Mouse (Mus musculus): ENCODE measurements around the gene Styxl1.

DNA sequence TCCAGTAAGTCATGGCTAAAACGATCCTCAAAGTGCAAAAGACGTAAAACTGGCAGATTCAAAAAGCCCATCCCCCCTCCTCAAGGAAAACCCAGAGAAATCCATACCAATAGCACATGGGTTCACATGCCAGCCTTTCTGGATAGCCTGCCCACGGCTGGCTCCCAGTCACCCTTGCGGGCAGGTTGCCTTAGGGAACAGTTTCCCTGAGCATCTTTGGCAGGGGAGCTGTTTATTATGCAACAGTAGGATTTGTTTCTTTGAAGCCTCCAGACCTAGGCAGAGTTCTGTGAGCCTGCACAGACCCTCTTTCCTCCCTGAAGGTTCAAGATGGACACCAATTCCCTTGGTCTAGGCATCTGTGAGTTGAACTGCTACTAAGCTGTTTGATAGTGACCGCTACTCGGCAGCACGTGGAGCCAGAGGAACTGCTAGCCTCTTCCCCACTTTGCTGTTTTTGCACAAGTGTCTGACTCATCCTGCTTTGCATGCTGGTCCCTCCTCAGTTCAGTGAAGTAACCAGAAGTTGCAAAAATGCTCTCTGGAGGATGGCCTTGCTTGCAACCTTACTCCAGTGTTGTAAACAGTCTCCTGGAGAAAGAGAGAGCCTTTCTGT is 67.5 kb downstream of the Styxl1 start:
- TF ChIP-seq POLR2A (IDR thresholded peaks at IDR 0.05; ENCODE audit: insufficient read depth, low read length) = no peak
- no peak for TF ChIP-seq CTCF (IDR thresholded peaks at IDR 0.05; ENCODE audit: low read depth, low read length)
